Mouse (Mus musculus): ENCODE results near the gene Adgrg3. TPM values are rescaled to one million over a fixed set of nuclear protein-coding genes. Genes with fewer than 3 reads are reported as not detected.

Adgrg3 gene
- polyA plus RNA-seq, 1 experiment = 6.8 TPM

- no peak for DNase-seq (ENCODE audit: low read depth in 1 of 2, low spot score in 2 of 2)
- Histone ChIP-seq H3K27ac (ENCODE audit: insufficient read depth, low read length) (no peak within 1 kb of the TSS), H3K4me1 (ENCODE audit: control insufficient read depth, insufficient read depth, insufficient read length) (peaks cover 8% of the 10 kb centered on the region; the same call in 1 of the 2 replicates), H3K4me3 (ENCODE audit: extremely low read depth, insufficient read depth, insufficient read length) (no peak within 1 kb of the TSS), H3K27me3 (ENCODE audit: control insufficient read depth, insufficient read depth, low read length) (no peaks in the 10 kb centered on the region), H3K36me3 (ENCODE audit: control insufficient read depth, insufficient read depth, low read length) (no peaks in the 10 kb centered on the region)
- TF ChIP-seq POLR2A (IDR thresholded peaks at IDR 0.05; ENCODE audit: low read depth, low read length) (no peak), CTCF (IDR thresholded peaks at IDR 0.05; ENCODE audit: extremely low read depth, insufficient read depth, insufficient read length, insufficient replicate concordance) (no peak)
- WGBS = 63% methylated on average over 2 of the region's 2 CpGs
Measured at GRCm38 (mm10) chr8:95054927-95055510, 37.5 kb downstream of the Adgrg3 start, which contains the start of gene Drc7. Drc7 (plus strand) TSS chr8:95055103.

DNA sequence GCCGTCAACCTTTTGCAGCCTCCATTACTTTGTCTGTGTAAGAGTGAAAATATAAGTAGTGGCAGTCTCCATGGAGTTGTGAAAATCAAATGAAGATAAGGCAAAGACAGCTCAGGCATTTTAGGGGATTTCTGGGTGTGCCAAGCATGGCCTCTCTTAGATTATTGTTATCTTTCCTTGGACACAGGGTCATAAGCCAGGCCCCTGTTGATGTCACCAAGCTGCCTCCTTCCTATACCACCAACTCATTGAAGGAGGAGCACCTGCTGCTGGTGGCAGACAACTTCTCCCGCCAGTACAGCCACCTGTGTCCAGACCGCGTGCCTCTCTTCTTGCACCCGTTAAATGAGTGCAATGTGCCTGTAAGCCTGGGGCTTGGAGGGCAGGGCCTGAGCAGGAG is 38.9 kb downstream of the Adgrg3 start:
- WGBS = 32% methylated on average over 5 of the region's 5 CpGs

GRCm38 (mm10) chr8:95058661-95059060 is 41.2 kb downstream of the Adgrg3 start:
- Histone ChIP-seq H3K4me3 (ENCODE audit: extremely low read depth, insufficient read depth, insufficient read length) (no peak overlapping the region), H3K27me3 (ENCODE audit: control insufficient read depth, insufficient read depth, low read length) (no peaks in the 10 kb centered on the region), H3K27ac (ENCODE audit: insufficient read depth, low read length) (no peak overlapping the region), H3K36me3 (ENCODE audit: control insufficient read depth, insufficient read depth, low read length) (no peaks in the 10 kb centered on the region), H3K4me1 (ENCODE audit: control insufficient read depth, insufficient read depth, insufficient read length) (peaks cover 8% of the 10 kb centered on the region; the same call in 1 of the 2 replicates)
- no peak for DNase-seq (ENCODE audit: low read depth in 1 of 2, low spot score in 2 of 2)
- WGBS = 13% methylated on average over 6 of the region's 6 CpGs
- TF ChIP-seq POLR2A (IDR thresholded peaks at IDR 0.05; ENCODE audit: low read depth, low read length) (no peak), CTCF (IDR thresholded peaks at IDR 0.05; ENCODE audit: extremely low read depth, insufficient read depth, insufficient read length, insufficient replicate concordance) (no peak)

More for the DNA sequence above, 38.9 kb downstream of the Adgrg3 start:
- TF ChIP-seq CTCF (IDR thresholded peaks at IDR 0.05; ENCODE audit: extremely low read depth, insufficient read depth, insufficient read length, insufficient replicate concordance) = no peak
- TF ChIP-seq POLR2A (IDR thresholded peaks at IDR 0.05; ENCODE audit: low read depth, low read length) = no peak
- Histone ChIP-seq H3K36me3 (ENCODE audit: control insufficient read depth, insufficient read depth, low read length) (no peaks in the 10 kb centered on the region), H3K27ac (ENCODE audit: insufficient read depth, low read length) (no peak overlapping the region), H3K4me3 (ENCODE audit: extremely low read depth, insufficient read depth, insufficient read length) (no peak overlapping the region), H3K27me3 (ENCODE audit: control insufficient read depth, insufficient read depth, low read length) (no peaks in the 10 kb centered on the region), H3K4me1 (ENCODE audit: control insufficient read depth, insufficient read depth, insufficient read length) (peaks cover 8% of the 10 kb centered on the region; the same call in 1 of the 2 replicates)
- no peak for DNase-seq (ENCODE audit: low read depth in 1 of 2, low spot score in 2 of 2)

DNA sequence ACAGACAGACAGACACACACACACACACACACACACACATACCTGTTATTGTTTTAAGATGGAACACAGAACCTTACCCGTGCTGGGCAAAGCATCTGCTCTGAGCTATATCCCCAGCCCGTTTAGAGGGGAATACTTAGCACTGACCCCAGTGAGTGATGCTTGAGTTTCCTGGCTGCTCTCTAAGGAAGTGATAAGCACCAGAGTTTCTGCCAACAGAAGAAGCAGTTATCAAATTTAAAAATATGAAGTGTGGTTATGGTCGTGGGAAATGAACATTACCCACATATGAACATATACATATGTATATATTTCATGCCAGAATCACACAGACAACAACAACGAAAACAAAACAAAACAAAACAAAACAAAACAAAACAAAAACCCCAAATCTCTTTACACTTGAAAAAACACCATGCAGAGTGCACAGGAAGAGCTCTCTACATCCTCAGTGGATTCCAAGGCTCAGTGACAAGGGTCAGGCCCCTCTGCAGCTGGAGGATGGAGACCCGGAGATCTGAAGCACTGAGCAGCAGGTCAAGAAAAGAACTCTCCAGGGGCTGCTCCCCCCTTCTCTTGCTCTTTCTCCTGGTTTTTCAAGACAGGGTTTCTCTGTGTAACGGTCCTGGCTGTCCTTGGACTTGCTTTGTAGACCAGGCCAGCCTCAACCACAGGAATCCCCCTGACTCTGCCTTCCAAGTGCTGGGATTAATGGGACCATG is 42.5 kb downstream of the Adgrg3 start:
- no peak overlapping the region for H3K4me3 ChIP-seq (ENCODE audit: extremely low read depth, insufficient read depth, insufficient read length)
- TF ChIP-seq CTCF (IDR thresholded peaks at IDR 0.05; ENCODE audit: extremely low read depth, insufficient read depth, insufficient read length, insufficient replicate concordance) (no peak), POLR2A (IDR thresholded peaks at IDR 0.05; ENCODE audit: low read depth, low read length) (no peak)
- WGBS = 23% methylated on average over 6 of the region's 6 CpGs
- DNase-seq (ENCODE audit: low read depth in 1 of 2, low spot score in 2 of 2) = no peak
- no peak overlapping the region for H3K27ac ChIP-seq (ENCODE audit: insufficient read depth, low read length)
- H3K27me3 ChIP-seq (ENCODE audit: control insufficient read depth, insufficient read depth, low read length) = no peaks in the 10 kb centered on the region
- H3K4me1 ChIP-seq (ENCODE audit: control insufficient read depth, insufficient read depth, insufficient read length) = peaks cover 8% of the 10 kb centered on the region; the same call in 1 of the 2 replicates
- no peaks in the 10 kb centered on the region for H3K36me3 ChIP-seq (ENCODE audit: control insufficient read depth, insufficient read depth, low read length)

DNA sequence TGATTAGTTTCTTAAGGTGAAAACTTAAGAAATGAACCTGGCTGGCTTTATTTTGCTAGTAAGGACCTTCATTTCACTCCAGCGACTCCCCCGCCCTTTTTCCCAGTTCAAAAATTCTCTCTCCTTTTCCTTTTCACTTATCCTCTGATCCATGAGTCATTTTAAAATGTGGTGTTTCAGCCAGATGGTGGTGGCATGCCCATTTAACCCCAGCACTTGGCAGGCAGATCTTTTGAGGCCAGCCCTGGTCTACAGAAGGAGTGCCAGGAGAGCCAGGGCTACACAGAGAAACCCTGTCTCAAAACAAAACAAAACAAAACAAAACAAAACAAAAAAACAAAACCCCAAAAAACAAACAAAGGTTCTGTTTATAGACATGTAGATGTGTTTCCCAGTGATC is 47.0 kb downstream of the Adgrg3 start:
- no peak for DNase-seq (ENCODE audit: low read depth in 1 of 2, low spot score in 2 of 2)
- Histone ChIP-seq H3K4me1 (ENCODE audit: control insufficient read depth, insufficient read depth, insufficient read length) (no peaks in the 10 kb centered on the region), H3K27me3 (ENCODE audit: control insufficient read depth, insufficient read depth, low read length) (no peaks in the 10 kb centered on the region), H3K36me3 (ENCODE audit: control insufficient read depth, insufficient read depth, low read length) (no peaks in the 10 kb centered on the region), H3K4me3 (ENCODE audit: extremely low read depth, insufficient read depth, insufficient read length) (no peak overlapping the region), H3K27ac (ENCODE audit: insufficient read depth, low read length) (no peak overlapping the region)
- TF ChIP-seq CTCF (IDR thresholded peaks at IDR 0.05; ENCODE audit: extremely low read depth, insufficient read depth, insufficient read length, insufficient replicate concordance) (no peak), POLR2A (IDR thresholded peaks at IDR 0.05; ENCODE audit: low read depth, low read length) (no peak)
- 90% methylated on average over 2 of the region's 2 CpGs for WGBS

- Histone ChIP-seq H3K4me3 (ENCODE audit: extremely low read depth, insufficient read depth, insufficient read length) (no peak overlapping the region), H3K36me3 (ENCODE audit: control insufficient read depth, insufficient read depth, low read length) (no peaks in the 10 kb centered on the region), H3K27me3 (ENCODE audit: control insufficient read depth, insufficient read depth, low read length) (no peaks in the 10 kb centered on the region), H3K27ac (ENCODE audit: insufficient read depth, low read length) (no peak overlapping the region), H3K4me1 (ENCODE audit: control insufficient read depth, insufficient read depth, insufficient read length) (no peaks in the 10 kb centered on the region)
- DNase-seq (ENCODE audit: low read depth in 1 of 2, low spot score in 2 of 2) = peak; percentile 26 to 53
- TF ChIP-seq CTCF (IDR thresholded peaks at IDR 0.05; ENCODE audit: extremely low read depth, insufficient read depth, insufficient read length, insufficient replicate concordance) (no peak), POLR2A (IDR thresholded peaks at IDR 0.05; ENCODE audit: low read depth, low read length) (no peak)
- WGBS = 54% methylated on average over 3 of the region's 3 CpGs
Measured at GRCm38 (mm10) chr8:95067582-95067981, 50.1 kb downstream of the Adgrg3 start.

GRCm38 (mm10) chr8:95075504-95075903 is 58.0 kb downstream of the Adgrg3 start:
- no peak overlapping the region for H3K4me3 ChIP-seq (ENCODE audit: extremely low read depth, insufficient read depth, insufficient read length)
- DNase-seq (ENCODE audit: low read depth in 1 of 2, low spot score in 2 of 2) = no peak
- H3K27me3 ChIP-seq (ENCODE audit: control insufficient read depth, insufficient read depth, low read length) = no peaks in the 10 kb centered on the region
- no peak for TF ChIP-seq POLR2A (IDR thresholded peaks at IDR 0.05; ENCODE audit: low read depth, low read length)
- TF ChIP-seq CTCF (IDR thresholded peaks at IDR 0.05; ENCODE audit: extremely low read depth, insufficient read depth, insufficient read length, insufficient replicate concordance) = no peak
- H3K36me3 ChIP-seq (ENCODE audit: control insufficient read depth, insufficient read depth, low read length) = no peaks in the 10 kb centered on the region
- no peaks in the 10 kb centered on the region for H3K4me1 ChIP-seq (ENCODE audit: control insufficient read depth, insufficient read depth, insufficient read length)
- no peak overlapping the region for H3K27ac ChIP-seq (ENCODE audit: insufficient read depth, low read length)
- WGBS = 74% methylated on average over 3 of the region's 3 CpGs

Measured in spleen, adult 2 months (tissue).